Mouse (Mus musculus) liver, embryonic 12.5 days (tissue): ENCODE data around the gene Qrfp. TPM values are rescaled to one million over a fixed set of nuclear protein-coding genes. Genes with fewer than 3 reads are reported as not detected.

Experiments
- ATAC-seq: fragments of 200-750 bp; cut with Nextera tagmentation; 2 replicates; pipeline ENCODE4 v1.8.0; 2017; ENCODE audit warnings: moderate number of reproducible peaks, mild to moderate bottlenecking, moderate library complexity
- H3K27ac ChIP-seq: fragments of 300-500 bp; sonication (generic); 2 replicates; pipeline ENCODE4 v1.5.1; 2016; ENCODE audit warnings: mild to moderate bottlenecking
- H3K27me3 ChIP-seq: fragments of 300-500 bp; sonication (generic); replicated peaks from 2 replicates; pipeline ENCODE4 v1.6.1; 2016; ENCODE audit warnings: mild to moderate bottlenecking, moderate library complexity
- H3K36me3 ChIP-seq: fragments of 300-500 bp; sonication (generic); 2 replicates; pipeline ENCODE4 v1.6.1; 2016; ENCODE audit warnings: mild to moderate bottlenecking, moderate library complexity
- H3K4me1 ChIP-seq: fragments of 300-500 bp; sonication (generic); 2 replicates; pipeline ENCODE4 v1.6.1; 2016
- H3K4me2 ChIP-seq: fragments of 300-500 bp; sonication (generic); 2 replicates; pipeline ENCODE4 v1.6.1; 2016; ENCODE audit warnings: mild to moderate bottlenecking, moderate library complexity
- H3K4me3 ChIP-seq: fragments of 300-500 bp; sonication (generic); 2 replicates; pipeline ENCODE4 v1.5.1; 2016; ENCODE audit warnings: mild to moderate bottlenecking, moderate library complexity
- H3K9ac ChIP-seq: fragments of 300-500 bp; sonication (generic); 2 replicates; pipeline ENCODE4 v1.6.1; 2016; ENCODE audit warnings: mild to moderate bottlenecking, moderate library complexity
- H3K9me3 ChIP-seq: fragments of 300-500 bp; sonication (generic); replicated peaks from 2 replicates; pipeline ENCODE4 v1.6.1; 2016; ENCODE audit warnings: mild to moderate bottlenecking, moderate library complexity
- WGBS: fragments of 180-500 bp; shearing (Covaris S2); methylation state at CpG from one replicate; pipeline ENCODE4 v1.1.7; 2016; ENCODE audit not compliant: insufficient replicate concordance; 5-methylcytosine and 5-hydroxymethylcytosine counted together
- polyA plus RNA-seq: library from polyadenylated mRNA; unstranded; fragments of >200 nt; fragmentation: Nextera tagmentation; extraction: Ambion mirVana; gene quantifications from 2 replicates; pipeline ENCODE4 v1.2.1, GENCODE M21; 2016

Gene Qrfp
- polyA plus RNA-seq, 1 experiment from 2014 or later, result 0.04 TPM

- WGBS, result 17% methylated on average over 2 of the region's 2 CpGs
- ATAC-seq, result no peak
- H3K9ac ChIP-seq, result no peak overlapping the region
- H3K4me1 ChIP-seq, result peaks cover 83% of the 10 kb centered on the region
- no peak overlapping the region for H3K4me3 ChIP-seq
- H3K36me3 ChIP-seq, result no peaks in the 10 kb centered on the region
- no peaks in the 10 kb centered on the region for H3K9me3 ChIP-seq
- peak overlapping the region; percentile 41; the same call in 1 of the 2 replicates for H3K27ac ChIP-seq
- H3K4me2 ChIP-seq, result 0 out of 2 replicates have a peak overlapping the region, but pooled peaks have one; percentile 23
- no peaks in the 10 kb centered on the region for H3K27me3 ChIP-seq
Observed at GRCm38 (mm10) chr2:31763271-31763670, 47.1 kb downstream of the Qrfp start.

- no peak for ATAC-seq
- Histone ChIP-seq H3K9me3 (no peaks in the 10 kb centered on the region), H3K4me2 (0 out of 2 replicates have a peak overlapping the region, but pooled peaks have one; percentile 23), H3K27me3 (no peaks in the 10 kb centered on the region), H3K4me1 (peaks cover 78% of the 10 kb centered on the region), H3K4me3 (no peak overlapping the region), H3K36me3 (no peaks in the 10 kb centered on the region), H3K9ac (no peak overlapping the region), H3K27ac (peak overlapping the region; percentile 41; the same call in 1 of the 2 replicates)
- WGBS, result 61% methylated on average over 2 of the region's 2 CpGs
Observed at GRCm38 (mm10) chr2:31762853-31763252, 47.5 kb downstream of the Qrfp start.

GRCm38 (mm10) chr2:31762155-31762554 lies 48.2 kb downstream of the Qrfp start:
- Histone ChIP-seq H3K27ac (no peak overlapping the region), H3K9me3 (no peaks in the 10 kb centered on the region), H3K4me2 (peak overlapping the region; percentile 90), H3K4me1 (peaks cover 74% of the 10 kb centered on the region), H3K27me3 (no peaks in the 10 kb centered on the region), H3K36me3 (no peaks in the 10 kb centered on the region), H3K4me3 (peak overlapping the region; percentile 71; the same call in 1 of the 2 replicates), H3K9ac (0 out of 2 replicates have a peak overlapping the region, but pooled peaks have one; percentile 22)
- 65% methylated on average over 3 of the region's 3 CpGs for WGBS
- no peak for ATAC-seq

- Histone ChIP-seq H3K27me3 (no peaks in the 10 kb centered on the region), H3K9ac (no peak overlapping the region), H3K27ac (0 out of 2 replicates have a peak overlapping the region, but pooled peaks have one; percentile 7), H3K4me1 (peaks cover 72% of the 10 kb centered on the region), H3K9me3 (no peaks in the 10 kb centered on the region), H3K4me2 (peak overlapping the region; percentile 90), H3K4me3 (peak overlapping the region; percentile 71), H3K36me3 (no peaks in the 10 kb centered on the region)
- 36% methylated on average over 4 of the region's 4 CpGs for WGBS
- no peak for ATAC-seq
Observed at GRCm38 (mm10) chr2:31761585-31761984, 48.8 kb downstream of the Qrfp start.

- no peak for ATAC-seq
- Histone ChIP-seq H3K4me3 (peak overlapping the region; percentile 71), H3K4me2 (peak overlapping the region; percentile 90), H3K27me3 (no peaks in the 10 kb centered on the region), H3K4me1 (peaks cover 69% of the 10 kb centered on the region), H3K9me3 (no peaks in the 10 kb centered on the region), H3K9ac (peak overlapping the region; percentile 89), H3K36me3 (no peaks in the 10 kb centered on the region), H3K27ac (peak overlapping the region; percentile 7)
- WGBS, result 33% methylated on average over 7 of the region's 7 CpGs
Observed at GRCm38 (mm10) chr2:31761115-31761531, 49.3 kb downstream of the Qrfp start.

GRCm38 (mm10) chr2:31760486-31760885 lies 49.9 kb downstream of the Qrfp start:
- no peaks in the 10 kb centered on the region for H3K36me3 ChIP-seq
- peak overlapping the region; percentile 81 for H3K27ac ChIP-seq
- 4% methylated on average over 1 of the region's 1 CpGs for WGBS
- H3K27me3 ChIP-seq, result no peaks in the 10 kb centered on the region
- peak overlapping the region; percentile 89 for H3K9ac ChIP-seq
- H3K4me3 ChIP-seq, result peak overlapping the region; percentile 71
- no peaks in the 10 kb centered on the region for H3K9me3 ChIP-seq
- peaks cover 68% of the 10 kb centered on the region for H3K4me1 ChIP-seq
- no peak for ATAC-seq
- H3K4me2 ChIP-seq, result peak overlapping the region; percentile 90

GRCm38 (mm10) chr2:31759751-31760460 lies 50.5 kb downstream of the Qrfp start:
- Histone ChIP-seq H3K27ac (peak overlapping the region; percentile 81), H3K36me3 (no peaks in the 10 kb centered on the region), H3K9me3 (no peaks in the 10 kb centered on the region), H3K4me2 (peak overlapping the region; percentile 90), H3K4me1 (peaks cover 62% of the 10 kb centered on the region), H3K4me3 (peak overlapping the region; percentile 71), H3K27me3 (no peaks in the 10 kb centered on the region), H3K9ac (peak overlapping the region; percentile 89)
- WGBS, result 2% methylated on average over 42 of the region's 42 CpGs
- peak; percentile 92 for ATAC-seq

- peak overlapping the region; percentile 71 for H3K4me3 ChIP-seq
- peak overlapping the region; percentile 89 for H3K9ac ChIP-seq
- H3K9me3 ChIP-seq, result peaks cover 2% of the 10 kb centered on the region; the same call in 1 of the 2 replicates
- H3K4me2 ChIP-seq, result peak overlapping the region; percentile 90
- 71% methylated on average over 5 of the region's 5 CpGs for WGBS
- H3K36me3 ChIP-seq, result no peaks in the 10 kb centered on the region
- peaks cover 56% of the 10 kb centered on the region for H3K4me1 ChIP-seq
- H3K27me3 ChIP-seq, result no peaks in the 10 kb centered on the region
- ATAC-seq, result no peak
- H3K27ac ChIP-seq, result peak overlapping the region; percentile 81; the same call in 1 of the 2 replicates
Observed at GRCm38 (mm10) chr2:31758966-31759365, 51.4 kb downstream of the Qrfp start.

GRCm38 (mm10) chr2:31757472-31757871 lies 52.9 kb downstream of the Qrfp start:
- Histone ChIP-seq H3K4me3 (no peak overlapping the region), H3K4me2 (no peak overlapping the region), H3K27ac (no peak overlapping the region), H3K36me3 (0 out of 2 replicates have a peak, but pooled peaks cover 3% of the 10 kb centered on the region), H3K4me1 (peaks cover 49% of the 10 kb centered on the region), H3K9ac (no peak overlapping the region), H3K9me3 (peaks cover 5% of the 10 kb centered on the region; the same call in 1 of the 2 replicates), H3K27me3 (no peaks in the 10 kb centered on the region)
- ATAC-seq, result no peak

Other genes starting within 250 kb of the Qrfp start
- 41.8 and 45.9 TPM in 2 replicates for gene Fubp3, start 237.9 kb downstream of the Qrfp start, polyA plus RNA-seq
- not detected in 2 replicates for gene Prdm12, start 170.5 kb downstream of the Qrfp start, polyA plus RNA-seq
- 57.8 and 64.9 TPM in 2 replicates for gene Exosc2, start 139.9 kb downstream of the Qrfp start, polyA plus RNA-seq
- 12.9 and 13.4 TPM in 2 replicates for gene Abl1, start 122.2 kb downstream of the Qrfp start, polyA plus RNA-seq
- not detected in 2 replicates for gene Fibcd1, start 35.4 kb upstream of the Qrfp start, polyA plus RNA-seq
- gene Lamc3, start 76.7 kb upstream of the Qrfp start, polyA plus RNA-seq, result 0.11 and 0.18 TPM in 2 replicates
- gene Aif1l, start 139.6 kb upstream of the Qrfp start, polyA plus RNA-seq, result 5.1 and 5.2 TPM in 2 replicates
- gene Nup214, start 163.9 kb upstream of the Qrfp start, polyA plus RNA-seq, result 67.8 and 70.7 TPM in 2 replicates